In the genomic region with DNA sequence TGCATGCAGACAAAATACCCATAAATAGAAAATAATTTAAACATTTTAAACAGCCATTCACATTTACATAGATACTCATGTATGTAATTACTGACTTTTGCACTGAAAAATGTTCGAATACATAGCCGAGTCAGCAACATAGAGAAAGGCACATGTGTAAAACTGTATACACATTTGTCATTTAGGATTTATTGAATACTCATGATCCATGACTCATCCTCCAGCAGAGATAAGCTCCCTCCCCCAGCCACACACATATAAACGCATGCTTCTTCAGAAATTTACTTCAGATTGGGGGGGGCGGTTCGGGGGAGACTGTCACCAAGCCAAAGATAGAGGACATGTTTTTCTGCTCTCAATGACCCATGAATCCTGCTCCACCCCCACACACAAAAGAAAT, we compare ENCODE assay signal across 21 mouse cellular contexts. TPM values are rescaled to one million over a fixed set of nuclear protein-coding genes. Genes with fewer than 3 reads are reported as not detected.
"Had no signal": no experiment of that assay in that cellular context is flagged by ENCODE, and none has a peak within 500 bp of the region (broad histone marks: within the 10 kb centered on the region; RNA-seq: fewer than 3 reads in every experiment).

No protein-coding gene starts in this region.

- DNase-seq: kidney, adult 2 months; kidney, postnatal 14 days; lung, postnatal 14 days; midbrain, embryonic 14.5 days; thymus, adult 18-20 months; thymus, postnatal 14 days had no signal

- H3K36me3 ChIP-seq: intestine, embryonic 15.5 days; kidney, embryonic 15.5 days; limb, embryonic 10.5 days; liver, embryonic 12.5 days; lung, embryonic 15.5 days; midbrain, embryonic 10.5 days; neural tube, embryonic 12.5 days had no signal

- H3K4me2 ChIP-seq: intestine, embryonic 15.5 days; neural tube, embryonic 12.5 days had no signal

- H3K9me3 ChIP-seq: intestine, embryonic 15.5 days; kidney, embryonic 15.5 days; limb, embryonic 10.5 days; liver, embryonic 12.5 days; lung, embryonic 15.5 days; midbrain, embryonic 10.5 days; neural tube, embryonic 12.5 days had no signal

- H3K27ac ChIP-seq: intestine, embryonic 15.5 days; kidney, embryonic 15.5 days; limb, embryonic 10.5 days; liver, embryonic 12.5 days; lung, embryonic 15.5 days; midbrain, embryonic 10.5 days; neural tube, embryonic 12.5 days had no signal

- H3K4me3 ChIP-seq: intestine, embryonic 15.5 days; kidney, embryonic 15.5 days; limb, embryonic 10.5 days; liver, embryonic 12.5 days; lung, embryonic 15.5 days; midbrain, embryonic 10.5 days; neural tube, embryonic 12.5 days had no signal

- H3K27me3 ChIP-seq: intestine, embryonic 15.5 days; kidney, embryonic 15.5 days; lung, embryonic 15.5 days had no signal

- H3K4me1 ChIP-seq: midbrain, embryonic 10.5 days; neural tube, embryonic 12.5 days had no signal

- ATAC-seq: liver, embryonic 12.5 days had no signal

- H3K9ac ChIP-seq: kidney, embryonic 15.5 days; liver, embryonic 12.5 days; lung, embryonic 15.5 days; neural tube, embryonic 12.5 days had no signal

RNA-seq across cellular contexts. Expression of a gene that starts 7.3 kb away (rescaled TPM):
- total RNA-seq: megakaryocyte progenitor cell, adult 5-6 weeks had no signal

RNA-seq across cellular contexts. Expression of a gene that starts 26.7 kb away (rescaled TPM):
- total RNA-seq: neutrophil, adult 5-6 weeks had no signal

RNA-seq across cellular contexts. Expression of a gene that starts 34.1 kb away (rescaled TPM):
- total RNA-seq: layer of hippocampus, adult 8-10 months; layer of hippocampus, postnatal 14 days; left cerebral cortex, adult 18-20 months; left cerebral cortex, postnatal 10 days; megakaryocyte progenitor cell, adult 5-6 weeks; neutrophil, adult 5-6 weeks had no signal
- polyA plus RNA-seq: limb, embryonic 10.5 days; limb, embryonic 14.5 days; liver, embryonic 12.5 days; liver, embryonic 16.5 days; midbrain, embryonic 10.5 days; midbrain, embryonic 14.5 days; neural tube, embryonic 12.5 days had no signal
